Mouse (Mus musculus) limb, embryonic 12.5 days (tissue): ENCODE results near the gene Tssk6. TPM values are rescaled to one million over a fixed set of nuclear protein-coding genes. Genes with fewer than 3 reads are reported as not detected.

Experiments
- ATAC-seq: fragments of 200-750 bp; cut with Nextera tagmentation; 2 replicates; pipeline ENCODE4 v1.8.0; 2017; ENCODE audit warnings: low read depth, moderate TSS enrichment; ENCODE audit not compliant: insufficient number of reproducible peaks, insufficient read depth, low FRiP score, low TSS enrichment
- H3K27ac ChIP-seq: fragments of 300-500 bp; sonication (generic); 2 replicates; pipeline ENCODE4 v1.5.1; 2016; ENCODE audit warnings: mild to moderate bottlenecking, moderate library complexity
- H3K27me3 ChIP-seq: fragments of 300-500 bp; sonication (generic); 2 replicates; pipeline ENCODE4 v1.6.1; 2016; ENCODE audit warnings: mild to moderate bottlenecking, moderate library complexity
- H3K36me3 ChIP-seq: fragments of 300-500 bp; sonication (generic); 2 replicates; pipeline ENCODE4 v1.6.1; 2016; ENCODE audit warnings: mild to moderate bottlenecking, moderate library complexity
- H3K4me1 ChIP-seq: fragments of 300-500 bp; sonication (generic); replicated peaks from 2 replicates; pipeline ENCODE4 v1.6.1; 2016
- H3K4me2 ChIP-seq: fragments of 300-500 bp; sonication (generic); 2 replicates; pipeline ENCODE4 v1.6.1; 2016; ENCODE audit warnings: mild to moderate bottlenecking, moderate library complexity
- H3K4me3 ChIP-seq: fragments of 300-500 bp; sonication (generic); replicated peaks from 2 replicates; pipeline ENCODE4 v1.5.1; 2016; ENCODE audit warnings: mild to moderate bottlenecking
- H3K9ac ChIP-seq: fragments of 300-500 bp; sonication (generic); replicated peaks from 2 replicates; pipeline ENCODE4 v1.6.1; 2016; ENCODE audit warnings: mild to moderate bottlenecking, moderate library complexity
- H3K9me3 ChIP-seq: fragments of 300-500 bp; sonication (generic); 2 replicates; pipeline ENCODE4 v1.6.1; 2016; ENCODE audit warnings: mild to moderate bottlenecking, moderate library complexity
- WGBS: fragments of 180-500 bp; shearing (Covaris S2); methylation state at CpG from one replicate; pipeline ENCODE4 v1.1.7; 2016; 5-methylcytosine and 5-hydroxymethylcytosine counted together
- polyA plus RNA-seq: library from polyadenylated mRNA; unstranded; fragments of >200 nt; fragmentation: Nextera tagmentation; extraction: Ambion mirVana; gene quantifications from 2 replicates; pipeline ENCODE4 v1.2.1, GENCODE M21; 2016

Gene Tssk6
- polyA plus RNA-seq, 1 experiment from 2014 or later: 7.3 TPM

- peaks cover 37% of the 10 kb centered on the region for H3K36me3 ChIP-seq
- H3K4me1 ChIP-seq: peaks cover 18% of the 10 kb centered on the region
- H3K27me3 ChIP-seq: no peaks in the 10 kb centered on the region
- H3K9me3 ChIP-seq: no peaks in the 10 kb centered on the region
- peak; percentile 19; the same call in 1 of the 2 replicates for ATAC-seq
- no peak overlapping the region for H3K4me3 ChIP-seq
- WGBS: 48% methylated on average over 11 of the region's 11 CpGs
- H3K9ac ChIP-seq: 0 out of 2 replicates have a peak overlapping the region, but pooled peaks have one; percentile 35
- 0 out of 2 replicates have a peak overlapping the region, but pooled peaks have one; percentile 11 for H3K4me2 ChIP-seq
- peak overlapping the region; percentile 75 for H3K27ac ChIP-seq
These were observed 18.1 kb downstream of the Tssk6 start for GRCm38 (mm10) chr8:69919876-69920662.

- H3K9me3 ChIP-seq: no peaks in the 10 kb centered on the region
- H3K27ac ChIP-seq: peak overlapping the region; percentile 75
- no peak for ATAC-seq
- peaks cover 31% of the 10 kb centered on the region for H3K36me3 ChIP-seq
- H3K4me3 ChIP-seq: no peak overlapping the region
- H3K4me1 ChIP-seq: peaks cover 18% of the 10 kb centered on the region
- H3K27me3 ChIP-seq: no peaks in the 10 kb centered on the region
- no peak overlapping the region for H3K4me2 ChIP-seq
- WGBS: 88% methylated on average over 2 of the region's 2 CpGs
- peak overlapping the region; percentile 35 for H3K9ac ChIP-seq
These were observed 19.2 kb downstream of the Tssk6 start for GRCm38 (mm10) chr8:69921141-69921540.

GRCm38 (mm10) chr8:69923986-69924385 is 22.0 kb downstream of the Tssk6 start:
- peaks cover 27% of the 10 kb centered on the region for H3K36me3 ChIP-seq
- no peak overlapping the region for H3K9ac ChIP-seq
- no peaks in the 10 kb centered on the region for H3K9me3 ChIP-seq
- H3K4me2 ChIP-seq: no peak overlapping the region
- no peak for ATAC-seq
- no peaks in the 10 kb centered on the region for H3K27me3 ChIP-seq
- H3K4me1 ChIP-seq: peaks cover 18% of the 10 kb centered on the region
- 88% methylated on average over 1 of the region's 1 CpGs for whole genome bisulfite sequencing
- H3K4me3 ChIP-seq: no peak overlapping the region
- no peak overlapping the region for H3K27ac ChIP-seq

- Histone ChIP-seq H3K4me2 (no peak overlapping the region), H3K9me3 (no peaks in the 10 kb centered on the region), H3K36me3 (peaks cover 23% of the 10 kb centered on the region), H3K4me3 (no peak overlapping the region), H3K27ac (no peak overlapping the region), H3K9ac (no peak overlapping the region), H3K4me1 (no peaks in the 10 kb centered on the region), H3K27me3 (no peaks in the 10 kb centered on the region)
- ATAC-seq: no peak
These were observed 24.9 kb downstream of the Tssk6 start for GRCm38 (mm10) chr8:69926901-69927300.

GRCm38 (mm10) chr8:69933811-69934210 is 31.8 kb downstream of the Tssk6 start:
- 68% methylated on average over 2 of the region's 2 CpGs for WGBS

GRCm38 (mm10) chr8:69934582-69934981 is 32.6 kb downstream of the Tssk6 start:
- Histone ChIP-seq H3K4me2 (no peak overlapping the region), H3K9me3 (no peaks in the 10 kb centered on the region), H3K9ac (no peak overlapping the region), H3K27me3 (no peaks in the 10 kb centered on the region), H3K27ac (no peak overlapping the region), H3K4me1 (peaks cover 14% of the 10 kb centered on the region), H3K36me3 (peaks cover 43% of the 10 kb centered on the region), H3K4me3 (no peak overlapping the region)
- 88% methylated on average over 5 of the region's 5 CpGs for WGBS
- ATAC-seq: no peak

More at GRCm38 (mm10) chr8:69933811-69934210, 31.8 kb downstream of the Tssk6 start:
- Histone ChIP-seq H3K27ac (no peak overlapping the region), H3K4me3 (no peak overlapping the region), H3K9me3 (no peaks in the 10 kb centered on the region), H3K4me1 (peaks cover 8% of the 10 kb centered on the region; the same call in 1 of the 2 replicates), H3K9ac (no peak overlapping the region), H3K36me3 (peaks cover 44% of the 10 kb centered on the region), H3K4me2 (no peak overlapping the region), H3K27me3 (no peaks in the 10 kb centered on the region)
- ATAC-seq: no peak

- Histone ChIP-seq H3K4me1 (peaks cover 23% of the 10 kb centered on the region), H3K9me3 (no peaks in the 10 kb centered on the region), H3K4me3 (no peak overlapping the region), H3K27me3 (no peaks in the 10 kb centered on the region), H3K36me3 (peaks cover 43% of the 10 kb centered on the region), H3K4me2 (no peak overlapping the region), H3K27ac (peak overlapping the region; percentile 29; the same call in 1 of the 2 replicates), H3K9ac (no peak overlapping the region)
- no peak for ATAC-seq
- 96% methylated on average over 3 of the region's 3 CpGs for WGBS
These were observed 33.4 kb downstream of the Tssk6 start for GRCm38 (mm10) chr8:69935431-69935830.

GRCm38 (mm10) chr8:69936050-69936794 is 34.2 kb downstream of the Tssk6 start:
- Histone ChIP-seq H3K4me3 (no peak overlapping the region), H3K4me2 (no peak overlapping the region), H3K9ac (no peak overlapping the region), H3K4me1 (peaks cover 25% of the 10 kb centered on the region), H3K27ac (peak overlapping the region; percentile 31; the same call in 1 of the 2 replicates), H3K9me3 (no peaks in the 10 kb centered on the region), H3K36me3 (peaks cover 43% of the 10 kb centered on the region), H3K27me3 (no peaks in the 10 kb centered on the region)
- WGBS: 72% methylated on average over 7 of the region's 7 CpGs
- ATAC-seq: peak; percentile 21; the same call in 1 of the 2 replicates

- Histone ChIP-seq H3K9ac (no peak overlapping the region), H3K9me3 (no peaks in the 10 kb centered on the region), H3K4me2 (no peak overlapping the region), H3K4me1 (peaks cover 25% of the 10 kb centered on the region), H3K27me3 (no peaks in the 10 kb centered on the region), H3K27ac (no peak overlapping the region), H3K36me3 (peaks cover 43% of the 10 kb centered on the region), H3K4me3 (no peak overlapping the region)
- WGBS: 91% methylated on average over 3 of the region's 3 CpGs
- no peak for ATAC-seq
These were observed 35.5 kb downstream of the Tssk6 start for GRCm38 (mm10) chr8:69937466-69937865.

- 85% methylated on average over 6 of the region's 6 CpGs for WGBS
- H3K9me3 ChIP-seq: no peaks in the 10 kb centered on the region
- no peaks in the 10 kb centered on the region for H3K27me3 ChIP-seq
- peaks cover 25% of the 10 kb centered on the region for H3K4me1 ChIP-seq
- no peak overlapping the region for H3K4me2 ChIP-seq
- H3K36me3 ChIP-seq: peaks cover 35% of the 10 kb centered on the region
- no peak overlapping the region; the same call in 1 of the 2 replicates for H3K27ac ChIP-seq
- no peak overlapping the region for H3K4me3 ChIP-seq
- no peak for ATAC-seq
- H3K9ac ChIP-seq: no peak overlapping the region
These were observed 36.4 kb downstream of the Tssk6 start for GRCm38 (mm10) chr8:69938245-69938982.

- Histone ChIP-seq H3K27me3 (no peaks in the 10 kb centered on the region), H3K4me3 (no peak overlapping the region), H3K27ac (peak overlapping the region; percentile 42; the same call in 1 of the 2 replicates), H3K36me3 (peaks cover 26% of the 10 kb centered on the region), H3K9ac (no peak overlapping the region), H3K4me2 (no peak overlapping the region), H3K9me3 (no peaks in the 10 kb centered on the region), H3K4me1 (peaks cover 25% of the 10 kb centered on the region)
- peak; percentile 80 for ATAC-seq
- 26% methylated on average over 3 of the region's 3 CpGs for whole genome bisulfite sequencing
These were observed 37.6 kb downstream of the Tssk6 start for GRCm38 (mm10) chr8:69939633-69940032.
